Mouse (Mus musculus) cerebellum, adult 2 months (tissue): ENCODE results near the gene Ms4a15. TPM values are rescaled to one million over a fixed set of nuclear protein-coding genes. Genes with fewer than 3 reads are reported as not detected.

Source experiments
- DNase-seq, 2 experiments: peaks; one replicate each; pipeline ENCODE4 v3.0.0; 2021
- H3K27ac ChIP-seq: fragments of 200-500 bp; 2 replicates; pipeline ENCODE4 v1.5.1; 2012; ENCODE audit warnings: low read length, control low read depth, inconsistent platforms; ENCODE audit not compliant: insufficient read depth
- H3K27me3 ChIP-seq: fragments of 200-500 bp; 2 replicates; pipeline ENCODE4 v1.6.1; 2012; ENCODE audit warnings: inconsistent platforms, mild to moderate bottlenecking, low read length, moderate library complexity; ENCODE audit not compliant: control insufficient read depth, insufficient read depth
- H3K4me1 ChIP-seq: fragments of 200-500 bp; 2 replicates; pipeline ENCODE4 v1.6.1; 2011; ENCODE audit warnings: low read length; ENCODE audit not compliant: control insufficient read depth, insufficient read depth
- H3K4me3 ChIP-seq: fragments of 200-500 bp; replicated peaks from 2 replicates; pipeline ENCODE3; 2011; ENCODE audit warnings: mild to moderate bottlenecking, low read depth, low read length, control low read depth; ENCODE audit not compliant: insufficient read depth
- CTCF ChIP-seq: fragments of 200-500 bp; IDR thresholded peaks from 2 replicates; pipeline ENCODE4 v1.5.1; 2011; ENCODE audit warnings: low read depth, mild to moderate bottlenecking, control low read depth, low read length, moderate library complexity, borderline replicate concordance; ENCODE audit not compliant: insufficient read depth
- POLR2A ChIP-seq: fragments of 200-500 bp; IDR thresholded peaks from 2 replicates; pipeline ENCODE4 v1.6.1; 2011; ENCODE audit warnings: low read length, control low read depth, borderline replicate concordance; ENCODE audit not compliant: insufficient read depth
- WGBS: fragments of 180-500 bp; shearing (Covaris S2); methylation state at CpG from one replicate; pipeline ENCODE4 v1.1.7; 2018; 5-methylcytosine and 5-hydroxymethylcytosine counted together
- polyA plus RNA-seq: library from polyadenylated mRNA; depleted of rRNA; stranded (reverse); fragments of >200 nt; gene quantifications from 2 replicates; pipeline ENCODE4 v1.2.3, GENCODE M21; 2012

Ms4a15 gene
- polyA plus RNA-seq, 1 experiment = 0.05 TPM

GRCm38 (mm10) chr19:10959085-10959977 is 33.7 kb downstream of the Ms4a15 start:
- H3K4me3 ChIP-seq = no peak overlapping the region
- no peaks in the 10 kb centered on the region for H3K27me3 ChIP-seq
- peaks cover 3% of the 10 kb centered on the region; the same call in 1 of the 2 replicates for H3K4me1 ChIP-seq
- 25% methylated on average over 11 of the region's 11 CpGs for WGBS
- H3K27ac ChIP-seq = no peak overlapping the region
- TF ChIP-seq POLR2A (no peak), CTCF (peak; percentile 73; the same call in 1 of the 2 replicates)
- peak; percentile 40 to 75 for DNase-seq

GRCm38 (mm10) chr19:10952021-10952939 is 40.8 kb downstream of the Ms4a15 start:
- Histone ChIP-seq H3K27ac (no peak overlapping the region), H3K4me3 (no peak overlapping the region), H3K4me1 (peaks cover 8% of the 10 kb centered on the region), H3K27me3 (no peaks in the 10 kb centered on the region)
- WGBS = 12% methylated on average over 11 of the region's 11 CpGs
- no peak for DNase-seq
- TF ChIP-seq CTCF (no peak), POLR2A (no peak)

GRCm38 (mm10) chr19:10949558-10949957 is 43.5 kb downstream of the Ms4a15 start:
- Histone ChIP-seq H3K4me1 (peaks cover 14% of the 10 kb centered on the region), H3K4me3 (peak overlapping the region; percentile 27), H3K27me3 (no peaks in the 10 kb centered on the region), H3K27ac (no peak overlapping the region)
- 32% methylated on average over 9 of the region's 9 CpGs for WGBS
- DNase-seq = no peak
- TF ChIP-seq CTCF (no peak), POLR2A (no peak)

- WGBS = under 1% methylated on average over 30 of the region's 30 CpGs
- TF ChIP-seq POLR2A = peak; percentile 55; the same call in 1 of the 2 replicates
- no peak for TF ChIP-seq CTCF
- H3K4me3 ChIP-seq = peak within 1 kb of the TSS; percentile 87
- peak; percentile 95 to 97 for DNase-seq
- H3K27ac ChIP-seq = no peak within 1 kb of the TSS
- H3K27me3 ChIP-seq = no peaks in the 10 kb centered on the region
- H3K4me1 ChIP-seq = peaks cover 14% of the 10 kb centered on the region
These were observed 43.9 kb downstream of the Ms4a15 start, which contains the start of gene Ccdc86 for GRCm38 (mm10) chr19:10949112-10949511. TSS of gene Ccdc86 (minus strand) at chr19:10949266.

GRCm38 (mm10) chr19:10948416-10948815 is 44.6 kb downstream of the Ms4a15 start:
- H3K4me3 ChIP-seq = peak overlapping the region; percentile 62
- H3K27me3 ChIP-seq = no peaks in the 10 kb centered on the region
- under 1% methylated on average over 20 of the region's 20 CpGs for WGBS
- DNase-seq = peak; percentile 18 to 35
- H3K27ac ChIP-seq = no peak overlapping the region
- H3K4me1 ChIP-seq = peaks cover 14% of the 10 kb centered on the region
- TF ChIP-seq POLR2A (no peak), CTCF (no peak)

GRCm38 (mm10) chr19:10947219-10947618 is 45.8 kb downstream of the Ms4a15 start:
- WGBS = 87% methylated on average over 5 of the region's 5 CpGs
- Histone ChIP-seq H3K27ac (no peak overlapping the region), H3K4me1 (peaks cover 14% of the 10 kb centered on the region), H3K27me3 (no peaks in the 10 kb centered on the region), H3K4me3 (peak overlapping the region; percentile 62)
- DNase-seq = no peak
- no peak for TF ChIP-seq POLR2A
- no peak for TF ChIP-seq CTCF

- Histone ChIP-seq H3K27me3 (no peaks in the 10 kb centered on the region), H3K4me1 (peaks cover 14% of the 10 kb centered on the region), H3K4me3 (no peak overlapping the region), H3K27ac (no peak overlapping the region)
- peak in 1 of 2 experiments; percentile 18 for DNase-seq
- WGBS = 17% methylated on average over 3 of the region's 3 CpGs
- TF ChIP-seq POLR2A (no peak), CTCF (no peak)
These were observed 46.5 kb downstream of the Ms4a15 start for GRCm38 (mm10) chr19:10946506-10946905.
